In genomic region chrX:142794069-142794610, GRCm38 (mm10) we compare ENCODE assay signal across 23 mouse cellular contexts.
DNase-seq lines count a peak whose midpoint lies in the region; ATAC-seq lines count a peak whose summit lies in the region.
"Had no signal": no experiment of that assay in that cellular context is flagged by ENCODE, and none has a peak within 500 bp of the region (broad histone marks: within the 10 kb centered on the region; RNA-seq: fewer than 3 reads in every experiment).

No protein-coding gene starts in this region.

- intact Hi-C loops in heart, postnatal 25 days (cut with DNase I), result no loop called here

- DNase-seq in adrenal gland, postnatal 10 days, result peak; percentile 25
- DNase-seq in adrenal gland, adult 8-10 months, result no peak
- no peak for DNase-seq in heart, postnatal 25 days (ENCODE audit: low spot score)
- no peak for DNase-seq in kidney, postnatal 14 days
- peak; percentile 25 for DNase-seq in Muller cell, postnatal 12 days (ENCODE audit: inconsistent ontology term)
- no peak for DNase-seq in urinary bladder, postnatal 14 days (ENCODE audit: low spot score)
- DNase-seq: cerebellum, adult 11 months; cerebellum, postnatal 10 days; gastrocnemius, postnatal 25 days; retina, postnatal 1 day; thymus, adult 18-20 months; thymus, postnatal 4 days had no signal

- WGBS in heart, embryonic 14.5 days, result 48% methylated on average over 4 of the region's 4 CpGs
- WGBS in kidney, embryonic 16.5 days, result 36% methylated on average over 4 of the region's 4 CpGs

- 0 out of 2 replicates have a peak, but pooled peaks cover 10% of the 10 kb centered on the region for H3K36me3 ChIP-seq in heart, embryonic 14.5 days (ENCODE audit: control insufficient read depth, insufficient read depth, low read length)
- 0 out of 2 replicates have a peak, but pooled peaks cover under 1% of the 10 kb centered on the region for H3K36me3 ChIP-seq in kidney, embryonic 16.5 days (ENCODE audit: insufficient read depth, low read length)
- H3K36me3 ChIP-seq: embryonic facial prominence, embryonic 15.5 days; midbrain, embryonic 10.5 days; stomach, embryonic 15.5 days had no signal

- H3K4me1 ChIP-seq in heart, embryonic 14.5 days (ENCODE audit: control insufficient read depth in 2 of 2, insufficient read depth in 2 of 2, low read length in 2 of 2), result peaks cover 4% of the 10 kb centered on the region in 2 experiments; a peak in 2 of 4 replicates
- no peaks in the 10 kb centered on the region for H3K4me1 ChIP-seq in kidney, embryonic 16.5 days (ENCODE audit: insufficient read depth, low read length)
- H3K4me1 ChIP-seq: embryonic facial prominence, embryonic 15.5 days; midbrain, embryonic 10.5 days; stomach, embryonic 15.5 days had no signal

- no peaks in the 10 kb centered on the region for H3K9me3 ChIP-seq in heart, embryonic 14.5 days (ENCODE audit: control insufficient read depth, low read length)
- H3K9me3 ChIP-seq in kidney, embryonic 16.5 days (ENCODE audit: low read length), result no peaks in the 10 kb centered on the region
- H3K9me3 ChIP-seq: embryonic facial prominence, embryonic 15.5 days; G1E; midbrain, embryonic 10.5 days; stomach, embryonic 15.5 days had no signal

- H3K27me3 ChIP-seq in heart, embryonic 14.5 days (ENCODE audit: control insufficient read depth, insufficient read depth, low read length), result no peaks in the 10 kb centered on the region
- H3K27me3 ChIP-seq in kidney, embryonic 16.5 days (ENCODE audit: insufficient read depth, low read length), result peaks cover 5% of the 10 kb centered on the region; the same call in 1 of the 2 replicates
- H3K27me3 ChIP-seq: embryonic facial prominence, embryonic 15.5 days; stomach, embryonic 15.5 days had no signal

- no peak overlapping the region for H3K4me2 ChIP-seq in heart, embryonic 14.5 days (ENCODE audit: low read length)
- H3K4me2 ChIP-seq in kidney, embryonic 16.5 days (replicated peaks; ENCODE audit: low read depth, low read length), result no peak overlapping the region
- H3K4me2 ChIP-seq: embryonic facial prominence, embryonic 15.5 days; liver, embryonic 11.5 days; stomach, embryonic 15.5 days had no signal

- H3K9ac ChIP-seq in heart, embryonic 14.5 days (ENCODE audit: low read length), result no peak overlapping the region
- no peak overlapping the region for H3K9ac ChIP-seq in kidney, embryonic 16.5 days (replicated peaks; ENCODE audit: low read length)
- H3K9ac ChIP-seq: embryonic facial prominence, embryonic 15.5 days; stomach, embryonic 15.5 days had no signal

- no peak for ATAC-seq in heart, embryonic 14.5 days (ENCODE audit: insufficient number of reproducible peaks, insufficient read depth, low FRiP score, low read depth)
- ATAC-seq in kidney, embryonic 16.5 days (ENCODE audit: low FRiP score, low TSS enrichment), result peak; percentile 84
- ATAC-seq: forebrain, embryonic 16.5 days; hindbrain, embryonic 16.5 days; intestine, embryonic 16.5 days had no signal

- peak overlapping the region; percentile 71 to 73 for H3K27ac ChIP-seq in heart, embryonic 14.5 days (replicated peaks in 1 of 2; ENCODE audit: control insufficient read depth in 1 of 2, insufficient read depth in 1 of 2, low read depth in 2 of 2, low read length in 2 of 2)
- H3K27ac ChIP-seq in kidney, embryonic 16.5 days (ENCODE audit: low read length), result no peak overlapping the region
- H3K27ac ChIP-seq: embryonic facial prominence, embryonic 15.5 days; macrophage; midbrain, embryonic 10.5 days; stomach, embryonic 15.5 days had no signal

- H3K4me3 ChIP-seq in heart, embryonic 14.5 days (ENCODE audit: control insufficient read depth in 1 of 2, insufficient read depth in 1 of 2, low read depth in 1 of 2, low read length in 2 of 2), result no peak overlapping the region
- no peak overlapping the region for H3K4me3 ChIP-seq in kidney, embryonic 16.5 days (ENCODE audit: low read length)
- H3K4me3 ChIP-seq: embryonic facial prominence, embryonic 15.5 days; midbrain, embryonic 10.5 days; stomach, embryonic 15.5 days had no signal

Comparison
In these comparisons a context has a peak if more than half of its experiments do, and no peak if none do; other contexts are left out.
1. DNase-seq: peak in adrenal gland, postnatal 10 days (single experiment) and Muller cell, postnatal 12 days (single experiment); none in adrenal gland, adult 8-10 months (single experiment), heart, postnatal 25 days (single experiment), kidney, postnatal 14 days (single experiment) and urinary bladder, postnatal 14 days (single experiment).